Mouse (Mus musculus) heart, adult 2 months (tissue): Measurements from ENCODE around the gene Mpped1.

Source experiments
- CTCF ChIP-seq: fragments of 200-600 bp; IDR thresholded peaks from 2 replicates; pipeline ENCODE4 v1.8.1; 2022; ENCODE audit warnings: antibody characterized with exemption, mild to moderate bottlenecking, moderate library complexity
- EP300 ChIP-seq: fragments of 200-500 bp; IDR thresholded peaks from 2 replicates; pipeline ENCODE4 v1.6.1; 2011; ENCODE audit warnings: low read depth, low read length, control low read depth; ENCODE audit not compliant: insufficient read depth
- POLR2A ChIP-seq: fragments of 200-500 bp; IDR thresholded peaks from 2 replicates; pipeline ENCODE4 v1.6.1; 2011; ENCODE audit warnings: mild to moderate bottlenecking, low read depth, low read length, control low read depth; ENCODE audit not compliant: insufficient read depth

GRCm38 (mm10) chr15:83883821-83884220 is 104.6 kb downstream of the Mpped1 start:
- TF ChIP-seq CTCF: no peak
- TF ChIP-seq POLR2A: no peak
- TF ChIP-seq EP300: no peak
